Mouse (Mus musculus) adrenal gland, postnatal 14 days (tissue): ENCODE data around the gene Car12. TPM values are rescaled to one million over a fixed set of nuclear protein-coding genes. Genes with fewer than 3 reads are reported as not detected.
"Not testable (repeated sequence)": the region's sequence is repeated elsewhere in the genome, so short reads cannot be mapped to it uniquely, and the experiment has no call there.

ENCODE experiments used
- DNase-seq: peaks from one replicate; pipeline ENCODE4 v3.0.0; 2021; ENCODE audit warnings: mixed read lengths
- total RNA-seq: library from RNA; stranded (reverse); gene quantifications from 2 replicates; pipeline ENCODE4 v1.2.3, GENCODE M21; 2021

Car12 gene
- total RNA-seq, 1 experiment from 2014 or later, result 0.33 TPM

GRCm38 (mm10) chr9:66770701-66771100, 57.2 kb downstream of the Car12 start:
- no peak for DNase-seq

GRCm38 (mm10) chr9:66784552-66784951, 71.1 kb downstream of the Car12 start:
- DNase-seq, result not testable (repeated sequence)

- DNase-seq, result peak; percentile 21
Measured at GRCm38 (mm10) chr9:66787821-66788220, 74.3 kb downstream of the Car12 start.

- no peak for DNase-seq
Measured at GRCm38 (mm10) chr9:66794629-66795463, 81.4 kb downstream of the Car12 start.

- DNase-seq, result peak; percentile 97
Measured at GRCm38 (mm10) chr9:66795464-66796324, 82.2 kb downstream of the Car12 start, which contains the start of gene Aph1b. Gene Aph1b, minus strand, starts transcription at chr9:66795490.

- no peak for DNase-seq
Measured at GRCm38 (mm10) chr9:66796739-66797138, 83.3 kb downstream of the Car12 start, which contains the start of gene Gm10647. Gene Gm10647, plus strand, starts transcription at chr9:66797039.

- DNase-seq, result no peak
Measured at GRCm38 (mm10) chr9:66801947-66802346, 88.5 kb downstream of the Car12 start.

- peak; percentile 24 for DNase-seq
Measured at GRCm38 (mm10) chr9:66805951-66806350, 92.5 kb downstream of the Car12 start.

- DNase-seq, result no peak
Measured at GRCm38 (mm10) chr9:66813392-66813791, 99.9 kb downstream of the Car12 start.

Other genes starting within 250 kb of the Car12 start
- 0.52 and 1.5 TPM in 2 replicates for gene Fbxl22, start 199.1 kb upstream of the Car12 start, total RNA-seq
- gene Usp3, start 120.5 kb upstream of the Car12 start, total RNA-seq, result 40.6 and 46.3 TPM in 2 replicates
- gene Aph1b, start 81.8 kb downstream of the Car12 start, total RNA-seq, result 3.7 and 3.8 TPM in 2 replicates
- gene Gm10647, start 83.4 kb downstream of the Car12 start, total RNA-seq, result 0.30 TPM in 1 of 2 replicates, not detected in the other
- gene Aph1c, start 121.0 kb downstream of the Car12 start, total RNA-seq, result 7.9 and 8.0 TPM in 2 replicates
- gene Rab8b, start 206.0 kb downstream of the Car12 start, total RNA-seq, result 19.1 and 23.1 TPM in 2 replicates
- 291 and 304 TPM in 2 replicates for gene Rps27l, start 232.4 kb downstream of the Car12 start, total RNA-seq